Mouse (Mus musculus): ENCODE results near the gene Wap.
"Not testable (repeated sequence)": the region's sequence is repeated elsewhere in the genome, so short reads cannot be mapped to it uniquely, and the experiment has no call there.

Wap gene

DNA sequence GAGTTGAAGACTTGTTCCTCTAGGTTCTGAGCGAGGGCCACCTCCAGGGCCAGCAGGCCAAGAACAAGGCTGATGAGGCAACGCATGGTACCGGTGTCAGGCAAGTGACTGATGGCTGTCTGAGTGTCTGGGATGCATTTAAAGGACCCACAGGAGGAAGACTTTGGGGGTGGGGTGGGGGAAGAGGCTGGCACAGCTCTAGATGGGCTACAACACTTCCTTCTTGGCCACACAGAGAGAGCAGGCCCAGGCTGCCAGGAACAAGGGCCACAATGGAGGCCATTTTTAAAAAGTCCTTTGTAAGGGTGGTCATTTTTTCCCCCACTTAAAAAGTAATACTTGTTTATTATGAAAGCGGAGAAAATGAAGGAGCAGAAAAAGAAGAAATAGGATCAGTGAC, at the start of gene Wap:
Gene Wap, minus strand, starts transcription at position 101 of the 400 bp plus-strand sequence.
- no peak for DNase-seq (ENCODE audit: low spot score)

DNA sequence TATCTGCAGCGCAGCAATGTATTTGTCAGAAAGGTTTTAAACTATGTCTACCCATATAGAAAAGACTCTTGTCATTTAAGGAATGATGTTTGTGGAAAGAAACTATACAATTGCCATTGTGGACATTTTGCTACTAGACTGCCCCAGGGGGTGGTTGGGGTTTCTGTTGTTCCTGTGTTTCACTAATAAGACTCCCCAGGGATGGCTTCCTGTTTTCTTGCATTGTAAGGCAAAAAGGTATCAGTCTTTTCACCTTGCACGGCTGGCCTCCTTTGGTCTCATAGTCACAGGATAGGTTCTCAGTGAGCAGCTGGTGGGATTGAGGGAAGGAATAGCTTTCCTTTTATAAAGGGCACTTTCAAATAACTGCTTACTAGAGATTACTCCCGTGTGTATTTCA, 46.3 kb upstream of the Wap start:
- no peak for DNase-seq (ENCODE audit: low spot score)

DNA sequence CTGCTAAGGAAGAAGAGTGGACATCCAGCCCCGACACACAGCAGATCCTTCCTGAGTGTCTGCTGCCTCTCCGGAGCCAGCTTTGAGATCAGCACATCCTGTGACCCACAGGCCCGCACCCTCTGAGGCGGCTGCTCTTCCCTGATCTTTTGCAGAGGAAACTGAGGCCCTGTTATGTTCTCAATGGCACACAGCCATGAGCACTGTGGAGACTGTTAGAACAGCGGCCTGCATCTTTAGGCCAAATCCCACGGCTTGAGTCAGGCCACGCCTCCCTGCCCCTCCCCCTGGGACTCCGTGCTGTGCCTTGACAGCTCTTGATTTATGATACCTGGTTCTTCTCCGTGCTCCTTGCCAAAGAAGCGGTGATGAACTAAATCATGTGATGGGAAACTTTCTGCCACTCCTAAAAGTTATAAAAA, 42.0 kb upstream of the Wap start:
- DNase-seq (ENCODE audit: low spot score) = no peak

DNA sequence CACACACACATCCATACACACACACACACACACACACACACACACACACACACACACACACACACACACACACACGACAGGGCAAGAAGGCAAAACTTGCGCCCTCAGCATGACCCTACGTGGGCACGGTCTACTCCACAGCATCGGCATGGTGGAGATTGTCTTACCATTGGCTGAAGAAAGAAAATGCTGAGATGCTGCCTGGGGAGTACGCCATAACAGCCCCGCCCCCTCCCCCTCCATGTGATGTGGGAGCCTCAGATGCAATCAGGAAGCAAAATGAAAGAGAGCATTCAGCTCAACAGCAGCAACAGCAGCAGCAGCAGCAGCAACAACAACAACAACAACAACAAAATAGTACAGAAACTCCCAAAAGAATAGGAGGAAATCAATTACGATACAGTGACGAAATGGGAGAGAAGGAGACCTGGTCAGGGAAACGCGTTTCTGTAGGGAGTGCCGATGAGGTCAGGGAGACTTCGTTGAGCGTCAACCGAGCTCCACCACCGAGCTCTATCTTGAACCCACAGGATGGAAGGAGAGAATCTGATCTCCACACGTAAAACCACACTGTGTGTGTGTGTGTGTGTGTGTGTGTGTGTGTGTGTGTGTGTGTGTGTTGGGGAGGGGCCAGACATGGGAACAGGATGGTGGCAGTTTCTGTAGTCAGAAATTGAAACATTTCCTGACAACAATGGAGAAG, 41.4 kb upstream of the Wap start:
- DNase-seq (ENCODE audit: low spot score) = no peak

DNA sequence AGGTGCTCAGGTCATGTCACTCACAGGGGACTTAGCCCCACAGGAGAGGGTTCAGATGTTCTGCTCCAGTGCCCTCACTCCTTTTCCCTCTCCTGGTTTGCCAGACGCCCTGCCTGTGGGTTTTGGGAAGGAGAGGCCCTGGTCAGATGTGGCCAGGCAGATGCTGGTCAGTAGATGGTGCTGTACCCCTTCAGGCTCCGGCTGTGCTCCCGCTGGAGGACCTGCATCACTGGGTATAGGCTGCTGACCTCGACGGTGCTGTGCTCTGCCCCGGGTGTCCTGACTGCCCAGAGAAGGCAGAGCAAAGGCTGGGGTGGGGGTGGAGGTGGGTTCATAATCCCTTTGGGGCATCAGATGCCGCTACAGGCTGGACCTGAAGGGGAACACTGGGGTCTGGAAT, 39.1 kb upstream of the Wap start:
- no peak for DNase-seq (ENCODE audit: low spot score)

DNA sequence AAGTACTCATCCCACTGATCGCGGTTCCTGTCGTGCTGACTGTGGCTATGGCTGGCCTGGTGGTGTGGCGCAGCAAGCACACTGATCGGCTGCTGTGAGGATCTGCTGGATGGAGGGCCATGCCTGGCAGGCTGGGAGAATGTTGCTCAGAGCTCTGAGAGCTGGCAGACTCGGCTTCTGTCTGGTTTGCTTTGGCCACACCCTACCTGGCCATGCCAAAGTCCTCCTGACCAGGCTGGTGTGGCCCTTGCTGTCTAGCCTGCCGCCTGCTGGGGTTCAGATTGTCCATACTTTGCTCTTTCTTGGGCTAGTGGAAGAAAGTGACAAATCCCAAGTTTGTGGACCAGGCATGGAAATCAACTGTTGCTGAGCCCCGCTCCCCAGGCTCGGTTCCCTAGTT, 38.2 kb upstream of the Wap start:
- DNase-seq (ENCODE audit: low spot score) = no peak

DNA sequence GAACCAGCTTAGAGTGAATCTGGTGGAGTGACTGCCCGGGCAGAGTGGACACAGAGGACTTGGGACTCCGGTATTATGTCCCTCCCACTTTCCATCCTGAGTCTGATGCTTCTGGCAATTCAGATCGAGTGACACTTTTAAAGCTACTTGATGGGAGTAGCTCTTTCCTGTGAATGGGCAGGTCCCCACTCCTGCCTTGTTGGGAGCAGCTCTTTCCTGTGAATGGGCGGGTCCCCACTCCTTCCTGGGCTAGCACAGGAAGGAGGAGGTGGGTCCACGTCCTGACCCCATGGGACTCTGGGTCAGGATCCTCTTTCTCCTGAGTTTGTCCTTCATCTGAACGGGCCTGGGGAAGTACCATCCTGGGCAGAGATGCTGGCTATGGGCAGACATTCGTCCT, 37.0 kb upstream of the Wap start:
- no peak for DNase-seq (ENCODE audit: low spot score)

DNA sequence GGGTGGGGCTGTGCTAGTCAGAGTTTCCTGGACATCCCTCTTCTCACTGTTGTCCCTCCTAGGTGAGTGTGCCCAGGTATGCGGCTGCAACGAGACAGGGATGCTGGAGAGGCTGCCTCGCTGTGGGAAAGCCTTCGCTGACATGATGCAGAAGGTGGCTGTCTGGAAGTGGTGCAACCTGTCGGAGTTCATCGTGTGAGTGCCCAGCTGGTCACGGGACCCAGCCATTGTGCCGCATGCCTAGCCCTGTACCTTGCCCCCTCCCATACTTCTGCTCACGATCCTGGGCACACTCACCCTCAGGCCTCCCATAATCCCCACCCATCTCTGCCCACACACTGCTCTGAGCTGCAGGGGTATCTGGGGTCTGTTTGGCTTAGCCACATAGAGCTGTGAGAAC, 36.3 kb upstream of the Wap start:
- DNase-seq (ENCODE audit: low spot score) = no peak

DNA sequence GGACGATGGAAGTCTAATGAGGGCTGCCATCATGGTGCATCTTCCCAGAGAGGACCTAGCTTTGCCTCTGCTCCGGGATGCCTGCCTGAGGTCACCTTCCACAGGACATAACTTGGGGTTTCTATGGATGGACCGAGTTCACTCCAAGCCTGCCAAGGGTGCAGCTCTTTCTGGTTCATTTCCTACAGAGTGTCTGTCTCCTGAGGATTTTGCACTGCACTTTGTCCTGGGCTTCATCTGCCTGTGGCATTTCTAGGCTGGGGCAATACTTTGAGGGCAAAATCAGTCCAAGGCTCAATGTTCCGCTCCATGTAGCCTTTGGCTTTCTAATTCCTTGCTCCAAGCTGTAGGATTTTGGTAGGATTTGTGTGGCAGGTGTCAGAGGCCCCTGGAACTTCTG, 32.4 kb upstream of the Wap start:
- no peak for DNase-seq (ENCODE audit: low spot score)

DNA sequence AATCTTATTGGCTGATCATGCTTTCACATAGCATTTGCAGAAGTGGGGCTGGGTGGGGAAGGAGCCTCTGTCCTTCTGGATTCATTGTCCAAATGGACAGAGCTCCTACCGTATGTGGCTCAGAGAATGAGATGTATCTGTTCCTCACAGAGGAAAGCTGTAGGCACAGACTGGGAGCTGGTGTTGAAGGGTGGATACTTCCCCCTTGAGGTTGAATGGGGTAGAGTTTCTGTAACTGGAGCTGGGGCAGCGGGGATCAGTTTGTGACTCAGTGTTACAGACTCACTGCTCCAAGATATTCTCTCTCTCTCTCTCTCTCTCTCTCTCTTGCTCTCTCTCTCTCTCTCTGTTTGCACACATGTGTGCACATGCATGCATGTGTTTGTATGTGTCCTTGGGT, 31.6 kb upstream of the Wap start:
- no peak for DNase-seq (ENCODE audit: low spot score)

DNA sequence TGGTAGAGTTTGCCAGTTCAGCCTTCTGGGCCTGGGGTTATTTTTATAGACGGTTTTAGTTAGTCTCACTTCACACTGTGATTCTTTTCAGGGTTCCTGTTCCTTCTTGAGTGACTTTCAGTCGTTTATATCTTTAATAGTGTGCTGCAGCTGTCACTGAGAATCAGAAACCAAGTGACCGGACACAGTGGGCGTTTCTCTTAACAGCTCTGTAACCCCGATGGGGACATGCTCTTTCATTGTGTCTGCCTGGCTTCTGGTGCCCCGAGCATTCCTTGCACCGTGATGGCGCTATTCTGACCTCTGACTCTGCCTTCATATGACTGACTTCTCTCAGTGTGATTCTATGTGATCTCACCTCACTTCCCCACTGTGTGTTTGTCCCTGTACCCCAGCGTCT, 30.6 kb upstream of the Wap start:
- no peak for DNase-seq (ENCODE audit: low spot score)

DNA sequence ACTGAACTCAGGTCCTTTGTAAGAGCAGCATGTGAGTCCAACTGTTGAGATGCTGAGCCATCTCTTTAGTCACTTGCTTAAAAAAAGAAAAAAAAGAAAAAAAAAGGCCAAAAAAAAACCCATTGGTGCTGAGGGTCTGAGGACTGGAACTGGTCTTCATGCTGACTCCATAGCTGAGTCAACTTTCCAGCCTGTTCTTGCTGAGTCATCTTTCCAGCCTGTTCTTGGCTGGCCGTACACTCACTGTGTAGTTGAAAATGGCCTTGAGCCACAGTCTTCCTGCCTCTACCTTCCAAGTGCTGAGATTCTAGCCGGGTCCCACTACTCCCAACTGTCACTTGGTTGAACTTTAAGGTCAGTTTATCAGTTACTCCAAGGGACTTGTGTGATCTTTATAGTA, 28.2 kb upstream of the Wap start:
- DNase-seq (ENCODE audit: low spot score) = no peak

DNA sequence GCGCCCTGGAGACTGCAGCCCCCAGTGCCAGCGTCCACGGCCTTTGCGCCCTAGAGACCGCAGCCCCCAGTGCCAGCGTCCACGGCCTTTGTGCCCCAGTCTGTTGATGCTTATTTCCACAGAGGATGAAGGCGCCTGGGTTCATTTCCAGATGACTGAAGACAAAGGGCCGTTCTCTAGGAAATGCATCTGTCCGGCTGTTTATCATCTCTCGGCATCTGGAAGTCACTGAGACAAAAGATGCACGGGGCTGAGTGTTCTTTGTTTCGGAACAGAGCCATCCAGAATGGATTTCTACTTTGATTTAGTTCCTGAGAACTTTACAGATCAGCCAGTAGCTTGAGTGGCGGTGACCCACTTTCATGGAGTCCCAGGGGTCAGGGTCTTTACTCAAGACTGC, 22.8 kb upstream of the Wap start:
- DNase-seq (ENCODE audit: low spot score) = no peak

DNA sequence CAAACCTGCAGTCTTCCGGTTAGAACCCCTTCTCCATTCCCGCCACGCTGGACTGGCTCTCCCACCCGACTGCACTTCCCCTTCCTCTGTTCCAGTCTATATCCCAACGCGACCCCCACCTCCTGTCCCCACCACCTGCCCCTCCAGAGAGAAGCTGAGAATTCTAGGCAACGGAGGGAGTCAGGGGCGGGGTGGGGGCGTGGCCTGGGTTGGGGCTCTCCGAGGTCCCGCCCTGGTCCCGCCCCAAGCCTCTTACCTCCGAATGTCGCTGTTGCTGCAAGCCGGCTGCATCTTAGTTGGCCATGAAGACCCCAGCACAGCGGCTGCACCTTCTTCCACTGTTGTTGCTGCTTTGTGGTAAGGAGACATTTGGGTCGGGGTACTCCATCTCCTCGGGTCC, 19.8 kb upstream of the Wap start, which contains the start of gene Ramp3:
Gene Ramp3, plus strand, starts transcription at position 251 of the 400 bp plus-strand sequence.
- DNase-seq (ENCODE audit: low spot score) = no peak

DNA sequence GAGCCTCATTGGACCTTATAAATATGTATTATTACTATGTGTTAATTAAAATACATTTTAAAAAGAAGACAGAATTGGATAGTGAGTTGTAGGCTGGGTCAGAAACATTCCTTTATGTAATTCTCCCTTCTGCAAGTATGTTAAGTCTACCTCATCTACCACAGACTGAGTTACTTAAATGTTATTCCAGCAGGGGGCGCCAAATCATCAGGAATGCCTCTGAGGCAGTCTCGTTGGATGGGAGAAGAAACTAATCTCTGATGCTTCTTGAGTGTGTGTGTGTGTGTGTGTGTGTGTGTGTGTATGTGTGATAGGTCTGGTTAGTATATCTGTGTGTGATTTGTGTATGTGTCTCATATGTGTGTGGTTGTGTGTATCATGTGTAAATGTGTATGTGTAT, 16.5 kb upstream of the Wap start:
- DNase-seq (ENCODE audit: low spot score) = peak; percentile 45

DNA sequence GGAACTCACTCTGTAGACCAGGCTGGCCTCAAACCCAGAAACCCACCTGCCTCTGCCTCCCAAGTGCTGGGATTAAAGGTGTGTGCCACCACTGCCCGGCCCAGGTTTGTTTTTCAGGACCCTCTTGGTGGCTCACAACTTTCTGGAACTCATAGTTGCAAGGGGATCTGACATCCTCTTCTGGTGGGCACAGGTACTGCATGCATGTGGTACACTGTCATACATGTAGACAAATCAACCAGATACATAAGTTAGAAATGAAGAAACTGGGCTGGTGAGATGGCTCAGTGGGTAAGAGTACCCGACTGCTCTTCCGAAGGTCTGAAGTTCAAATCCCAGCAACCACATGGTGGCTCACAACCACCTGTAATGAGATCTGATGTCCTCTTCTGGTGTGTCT, 14.5 kb upstream of the Wap start:
- DNase-seq (ENCODE audit: low spot score) = not testable (repeated sequence)

DNA sequence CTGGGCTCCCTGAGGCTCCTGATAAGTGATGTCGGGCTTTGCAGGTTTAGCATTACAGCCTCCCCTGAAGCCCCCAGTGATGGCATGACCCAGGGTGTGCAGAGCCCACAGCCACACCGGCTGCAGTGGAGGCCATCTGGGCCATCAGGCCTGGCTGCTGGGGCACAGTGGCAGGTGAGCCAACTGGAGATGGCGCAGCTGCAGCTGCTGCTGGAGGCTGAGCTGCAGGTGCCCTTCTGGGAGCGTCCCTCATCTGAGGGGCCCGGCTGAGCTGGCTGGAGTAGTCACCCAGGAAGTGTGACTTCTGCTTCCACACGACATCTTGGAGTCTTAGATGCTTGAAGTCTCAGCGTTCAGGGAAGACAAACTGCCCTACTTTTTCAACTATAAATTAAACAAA, 12.1 kb upstream of the Wap start:
- DNase-seq (ENCODE audit: low spot score) = no peak

DNA sequence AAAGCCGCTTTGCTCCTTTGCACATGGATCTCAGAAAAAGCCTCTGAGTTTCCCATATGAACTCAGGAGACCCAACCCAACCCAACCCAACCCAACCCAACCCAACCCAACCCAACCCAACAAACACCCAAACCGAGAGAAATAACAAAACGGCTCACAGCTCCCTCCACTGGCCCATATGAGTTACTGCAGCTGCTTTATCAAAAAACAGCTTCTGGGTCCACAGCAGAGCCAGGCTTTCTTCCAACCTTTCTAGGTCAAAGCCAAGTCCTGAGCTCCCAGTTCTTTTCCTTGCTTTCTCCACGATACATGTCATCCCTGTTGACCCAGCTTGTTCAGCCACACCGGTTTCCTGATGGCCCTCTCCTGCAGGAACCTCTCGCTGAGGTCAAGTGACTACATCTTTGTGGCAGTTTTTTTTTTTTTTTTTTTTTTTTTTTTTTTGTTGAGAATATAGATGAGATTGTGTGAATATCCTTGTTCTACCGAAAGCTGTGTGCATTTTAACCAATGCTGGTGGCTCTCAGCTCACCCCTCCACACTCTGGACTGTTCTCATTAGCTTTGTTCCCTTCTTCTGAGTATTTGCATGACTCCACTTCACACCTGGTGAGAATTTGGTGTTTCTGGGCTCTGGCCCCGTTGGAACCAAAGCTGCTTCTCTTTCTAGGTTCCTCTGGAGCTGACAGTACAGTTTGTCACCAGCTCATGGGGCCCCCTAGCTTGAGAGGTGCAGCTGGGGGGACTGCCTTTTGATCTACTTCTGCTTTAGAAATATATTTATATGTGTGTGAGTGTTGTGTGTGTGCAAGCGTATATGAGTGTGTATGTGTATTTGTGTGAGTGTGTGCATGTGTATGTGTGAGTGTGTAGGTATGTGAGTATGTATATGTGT, 9.6 kb upstream of the Wap start:
- DNase-seq (ENCODE audit: low spot score) = no peak

DNA sequence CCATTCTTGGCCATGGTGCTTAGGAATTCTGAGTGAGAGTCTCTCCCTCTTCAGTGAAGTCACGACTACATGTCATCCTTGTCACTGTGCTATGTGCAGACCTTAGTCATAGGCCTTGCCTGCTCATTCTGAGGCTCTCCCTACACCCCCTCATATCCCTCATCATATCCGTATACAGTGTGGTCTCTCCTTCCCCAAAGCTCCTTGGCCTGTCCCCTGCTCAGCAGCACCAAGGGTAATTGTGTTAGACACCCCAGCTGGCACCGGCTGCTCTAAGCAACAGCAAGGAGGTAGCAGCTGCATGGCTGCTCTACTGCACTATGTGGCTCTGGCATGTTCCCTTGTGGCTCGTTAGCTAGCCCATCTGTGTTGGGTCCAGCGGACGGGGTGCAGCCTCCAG, 6.1 kb upstream of the Wap start:
- DNase-seq (ENCODE audit: low spot score) = no peak

DNA sequence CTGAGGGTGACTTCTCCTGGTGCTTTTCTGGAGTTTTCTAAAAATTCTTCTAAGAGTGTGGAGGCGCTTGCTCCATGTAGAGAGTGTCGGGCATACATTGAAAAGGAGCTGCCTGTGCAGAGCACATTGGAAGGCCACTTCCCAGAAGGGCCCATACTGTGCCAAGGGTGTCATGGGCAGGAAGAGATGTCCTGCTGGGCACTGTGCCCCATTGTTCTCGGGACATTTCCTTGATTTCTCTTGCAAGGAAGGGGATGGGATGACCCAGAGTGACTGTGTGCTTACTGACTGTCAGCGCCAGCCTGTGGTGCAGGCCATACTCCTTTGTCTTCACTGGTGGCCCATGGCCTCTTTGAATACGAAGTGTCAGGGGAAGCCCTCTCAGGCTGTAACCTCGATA, 635 bp upstream of the Wap start:
- DNase-seq (ENCODE audit: low spot score) = no peak

DNA sequence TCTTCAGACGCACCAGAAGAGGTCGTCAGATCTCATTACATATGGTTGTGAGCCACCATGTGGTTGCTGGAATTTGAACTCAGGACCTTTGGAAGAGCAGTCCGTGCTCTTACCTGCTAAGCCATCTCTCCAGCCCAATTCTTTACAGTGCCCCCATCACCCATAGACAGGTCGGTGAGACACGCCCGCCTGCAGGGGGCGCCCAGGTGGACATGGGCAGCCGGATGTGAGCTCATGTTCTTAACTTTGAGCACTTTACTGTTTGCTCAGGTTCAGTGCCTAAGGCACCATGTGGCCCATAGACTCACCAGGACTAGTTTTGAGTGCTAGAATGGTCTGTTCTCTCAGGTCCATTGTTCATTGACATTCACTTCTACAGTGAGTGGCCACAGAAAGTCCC, 2.3 kb downstream of the Wap start:
- no peak for DNase-seq (ENCODE audit: low spot score)

DNA sequence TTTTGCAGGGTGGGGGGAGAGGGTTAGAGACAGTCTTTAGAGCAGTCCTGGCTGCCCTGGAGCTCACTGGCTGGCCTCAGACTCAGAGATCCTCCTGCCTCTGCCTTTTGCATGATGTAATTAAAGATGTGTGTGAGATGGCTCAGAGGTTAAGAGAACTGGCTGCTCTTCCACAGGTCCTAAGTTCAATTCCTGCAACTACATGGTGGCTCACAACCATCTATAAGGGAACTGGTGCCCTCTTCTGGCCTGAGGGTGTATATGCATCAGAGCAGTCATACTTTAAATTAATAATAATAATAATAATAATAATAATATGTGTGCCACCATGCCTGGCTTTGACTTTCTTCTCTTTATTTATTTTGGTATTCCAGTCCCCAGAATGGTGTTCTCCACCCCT, 8.8 kb downstream of the Wap start:
- DNase-seq (ENCODE audit: low spot score) = peak; percentile 25

DNA sequence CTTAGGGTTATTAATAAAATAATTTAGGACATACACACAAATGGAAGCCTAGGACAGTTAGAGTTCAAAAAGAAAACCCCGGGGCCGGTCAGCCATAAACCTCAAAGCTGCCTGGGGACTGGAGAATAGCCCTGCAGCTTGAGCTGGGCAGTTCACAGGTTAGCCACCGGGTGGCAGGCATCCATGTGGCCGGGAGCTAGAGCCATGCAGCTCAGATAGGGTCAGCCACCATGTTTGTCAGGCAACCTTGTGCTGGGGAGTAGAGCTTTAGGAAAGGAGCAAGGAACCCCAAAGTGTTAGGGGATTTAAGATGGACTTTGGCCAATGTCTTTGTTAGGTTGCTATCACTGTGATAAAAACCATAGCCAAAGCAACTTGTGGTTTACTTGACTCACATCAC, 9.9 kb downstream of the Wap start:
- DNase-seq (ENCODE audit: low spot score) = peak; percentile 40

DNA sequence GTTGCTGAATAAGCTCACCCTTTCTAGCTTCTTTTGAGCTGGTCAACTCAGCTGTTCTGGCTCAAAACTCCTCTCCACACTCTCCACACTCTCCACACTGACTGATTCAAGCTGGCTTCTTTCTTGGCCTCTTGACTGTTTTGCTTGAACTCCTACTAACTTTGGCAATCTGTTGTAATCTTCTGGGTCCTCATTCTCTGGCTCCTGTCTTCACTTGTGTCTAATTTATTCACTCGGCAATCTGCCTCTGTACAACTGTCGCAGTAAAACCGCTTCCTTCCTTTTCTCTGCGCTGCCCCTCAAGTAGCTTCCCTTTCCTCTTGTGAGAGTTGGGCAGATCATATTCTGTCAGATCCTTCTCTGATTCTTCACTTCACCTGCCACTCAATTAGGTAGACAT, 10.7 kb downstream of the Wap start:
- no peak for DNase-seq (ENCODE audit: low spot score)

All from spleen, adult 12 weeks (tissue).